8 mouse cellular contexts compared by ENCODE assay signal in genomic region chr6:34040624-34041235, GRCm38 (mm10). TPM values are rescaled to one million over a fixed set of nuclear protein-coding genes. Genes with fewer than 3 reads are reported as not detected.
DNase-seq lines count a peak whose midpoint lies in the region; ATAC-seq and TF ChIP-seq lines count a peak whose summit lies in the region.

No protein-coding gene starts in this region.

- no peak overlapping the region for H3ac ChIP-seq in C2C12 (ENCODE audit: control insufficient read depth, insufficient read length, low read depth)

- no peaks in the 10 kb centered on the region for H3K9me3 ChIP-seq in embryonic facial prominence, embryonic 10.5 days
- no peaks in the 10 kb centered on the region for H3K9me3 ChIP-seq in kidney, embryonic 16.5 days (ENCODE audit: low read length)

- H3K4me2 ChIP-seq in kidney, embryonic 16.5 days (replicated peaks; ENCODE audit: low read depth, low read length): peak overlapping the region; percentile 0; the same call in 1 of the 2 replicates

- no peak overlapping the region for H3K4me3 ChIP-seq in C2C12 (ENCODE audit: insufficient read depth, poor library complexity, severe bottlenecking)
- H3K4me3 ChIP-seq in embryonic facial prominence, embryonic 10.5 days: no peak overlapping the region
- H3K4me3 ChIP-seq in heart, adult 2 months: no peak overlapping the region
- H3K4me3 ChIP-seq in kidney, embryonic 16.5 days (ENCODE audit: low read length): no peak overlapping the region
- H3K4me3 ChIP-seq in liver, adult 2 months (ENCODE audit: insufficient read depth, low read depth, low read length): no peak overlapping the region

- H3K79me2 ChIP-seq in C2C12 (ENCODE audit: control insufficient read depth, insufficient read depth): no peaks in the 10 kb centered on the region
- H3K79me2 ChIP-seq in heart, adult 2 months (replicated peaks; ENCODE audit: control insufficient read depth, insufficient read depth, low read length): no peaks in the 10 kb centered on the region
- H3K79me2 ChIP-seq in liver, adult 2 months (ENCODE audit: control insufficient read depth, insufficient read depth, low read length): no peaks in the 10 kb centered on the region

- 0 out of 2 replicates have a peak, but pooled peaks cover 6% of the 10 kb centered on the region for H3K4me1 ChIP-seq in embryonic facial prominence, embryonic 10.5 days
- no peaks in the 10 kb centered on the region for H3K4me1 ChIP-seq in heart, adult 2 months (ENCODE audit: control insufficient read depth, insufficient read depth, low read length)
- H3K4me1 ChIP-seq in kidney, embryonic 16.5 days (ENCODE audit: insufficient read depth, low read length): peaks cover 11% of the 10 kb centered on the region; the same call in 1 of the 2 replicates
- H3K4me1 ChIP-seq in liver, adult 2 months (ENCODE audit: control insufficient read depth, insufficient read depth, low read length): no peaks in the 10 kb centered on the region

- H3K27me3 ChIP-seq in C2C12 (ENCODE audit: control insufficient read depth, insufficient read depth, insufficient read length): no peaks in the 10 kb centered on the region
- no peaks in the 10 kb centered on the region for H3K27me3 ChIP-seq in embryonic facial prominence, embryonic 10.5 days (replicated peaks; ENCODE audit: low read depth, poor library complexity, severe bottlenecking)
- no peaks in the 10 kb centered on the region for H3K27me3 ChIP-seq in heart, adult 2 months (ENCODE audit: control insufficient read depth, insufficient read depth, low read length)
- H3K27me3 ChIP-seq in kidney, embryonic 16.5 days (ENCODE audit: insufficient read depth, low read length): no peaks in the 10 kb centered on the region
- no peaks in the 10 kb centered on the region for H3K27me3 ChIP-seq in liver, adult 2 months (ENCODE audit: control insufficient read depth, insufficient read depth, low read length)

- no peak overlapping the region for H3K9ac ChIP-seq in heart, adult 2 months (ENCODE audit: low read depth, low read length)
- H3K9ac ChIP-seq in kidney, embryonic 16.5 days (replicated peaks; ENCODE audit: low read length): no peak overlapping the region
- no peak overlapping the region for H3K9ac ChIP-seq in liver, adult 2 months (ENCODE audit: low read depth, low read length)

- 0 out of 2 replicates have a peak, but pooled peaks have one; percentile 14 for ATAC-seq in kidney, embryonic 16.5 days (ENCODE audit: low FRiP score, low TSS enrichment)

- no peak overlapping the region; the same call in 1 of the 2 replicates for H3K27ac ChIP-seq in embryonic facial prominence, embryonic 10.5 days (replicated peaks)
- H3K27ac ChIP-seq in heart, adult 2 months: no peak overlapping the region
- H3K27ac ChIP-seq in kidney, embryonic 16.5 days (ENCODE audit: low read length): no peak overlapping the region
- H3K27ac ChIP-seq in liver, adult 2 months (replicated peaks; ENCODE audit: insufficient read depth, low read depth, low read length): no peak overlapping the region

- DNase-seq in adrenal gland, postnatal 14 days: peak; percentile 82
- DNase-seq in embryonic facial prominence, embryonic 10.5 days (ENCODE audit: low spot score): peak; percentile 77
- DNase-seq in heart, adult 2 months: peak; percentile 55 to 76
- DNase-seq in liver, adult 2 months (ENCODE audit: extremely low read depth, low read depth, low spot score): peak; percentile 49
- DNase-seq in natural killer cell, adult 2 months (ENCODE audit: low spot score in 2 of 2): peak; percentile 46 to 73
- peak; percentile 46 for DNase-seq in telencephalon, adult 2 months (ENCODE audit: low read depth, low spot score)

- H3K36me3 ChIP-seq in C2C12 (ENCODE audit: control insufficient read depth, insufficient read depth): no peaks in the 10 kb centered on the region
- no peaks in the 10 kb centered on the region for H3K36me3 ChIP-seq in embryonic facial prominence, embryonic 10.5 days (replicated peaks)
- no peaks in the 10 kb centered on the region for H3K36me3 ChIP-seq in heart, adult 2 months (ENCODE audit: control insufficient read depth, insufficient read depth, low read length)
- no peaks in the 10 kb centered on the region for H3K36me3 ChIP-seq in kidney, embryonic 16.5 days (ENCODE audit: insufficient read depth, low read length)
- no peaks in the 10 kb centered on the region for H3K36me3 ChIP-seq in liver, adult 2 months (ENCODE audit: control insufficient read depth, insufficient read depth, low read length)

- WGBS in embryonic facial prominence, embryonic 10.5 days: 44% methylated on average over 12 of the region's 12 CpGs
- WGBS in heart, adult 2 months: 46% methylated on average over 12 of the region's 12 CpGs
- WGBS in kidney, embryonic 16.5 days: 37% methylated on average over 12 of the region's 12 CpGs
- WGBS in liver, adult 2 months: 46% methylated on average over 12 of the region's 12 CpGs

- no peak for TF ChIP-seq EP300 in heart, adult 2 months (IDR thresholded peaks at IDR 0.05; ENCODE audit: insufficient read depth, low read depth, low read length)

- no peak for TF ChIP-seq POLR2A in heart, adult 2 months (IDR thresholded peaks at IDR 0.05; ENCODE audit: insufficient read depth, low read depth, low read length)
- no peak for TF ChIP-seq POLR2A in liver, adult 2 months (IDR thresholded peaks at IDR 0.05; ENCODE audit: extremely low read depth, insufficient read depth, low read length)

- peak; percentile 70 for TF ChIP-seq CTCF in C2C12 (IDR thresholded peaks at IDR 0.05; ENCODE audit: control insufficient read depth, insufficient read depth, insufficient read length)
- TF ChIP-seq CTCF in heart, adult 2 months (IDR thresholded peaks at IDR 0.05): peak; percentile 92
- peak; percentile 75; the same call in 1 of the 2 replicates for TF ChIP-seq CTCF in liver, adult 2 months (IDR thresholded peaks at IDR 0.05; ENCODE audit: low read depth, low read length)

- no peaks in the 10 kb centered on the region for H3K79me3 ChIP-seq in C2C12 (ENCODE audit: low read depth)

- intact Hi-C loops in heart, adult 2 months (cut with DNase I): no loop called here

TF ChIP-seq in C2C12, 6 proteins besides CTCF, POLR2A, EP300 and RAD21:
- TF ChIP-seq FOSL1 (IDR thresholded peaks at IDR 0.05; ENCODE audit: insufficient read depth, low read length, poor library complexity, severe bottlenecking) (no peak), MYOG (IDR thresholded peaks at IDR 0.05; ENCODE audit: control insufficient read depth, extremely low read depth, insufficient read length) (no peak), USF1 (IDR thresholded peaks at IDR 0.05; ENCODE audit: low read depth) (no peak), MAX (IDR thresholded peaks at IDR 0.05) (no peak), CEBPB (IDR thresholded peaks at IDR 0.05; ENCODE audit: low read depth) (no peak), MYOD1 (IDR thresholded peaks at IDR 0.05; ENCODE audit: control insufficient read depth, insufficient read length, low read depth) (no peak)

RNA-seq across cellular contexts. Expression of gene Lrguk, which starts 11.5 kb away (rescaled TPM):
- polyA plus RNA-seq in C2C12 (2012; fragmentation: generic; extraction: Trizol): 0.32 TPM
- total RNA-seq in adrenal gland, postnatal 14 days (2021): 0.45 and 0.67 TPM in 2 replicates
- polyA plus RNA-seq in embryonic facial prominence, embryonic 10.5 days (2016; fragmentation: Nextera tagmentation; extraction: Ambion mirVana): 0.89 and 1.1 TPM in 2 replicates
- total RNA-seq in heart, adult 2 months (2021): under 1 TPM; 0.09 to 0.10 TPM
- 0.18 TPM in 1 of 2 replicates, not detected in the other for polyA plus RNA-seq in heart, adult 2 months (2012; rRNA removed)
- polyA plus RNA-seq in kidney, embryonic 16.5 days (2015; fragmentation: Nextera tagmentation; extraction: Ambion mirVana): 0.91 and 1.3 TPM in 2 replicates
- total RNA-seq in liver, adult 2 months (2014; rRNA removed): under 0.01 TPM in 2 replicates
- not detected in 2 replicates for polyA plus RNA-seq in liver, adult 2 months (2012; rRNA removed)
